ENCODE assay signal across 9 mouse cellular contexts in the genomic region with DNA sequence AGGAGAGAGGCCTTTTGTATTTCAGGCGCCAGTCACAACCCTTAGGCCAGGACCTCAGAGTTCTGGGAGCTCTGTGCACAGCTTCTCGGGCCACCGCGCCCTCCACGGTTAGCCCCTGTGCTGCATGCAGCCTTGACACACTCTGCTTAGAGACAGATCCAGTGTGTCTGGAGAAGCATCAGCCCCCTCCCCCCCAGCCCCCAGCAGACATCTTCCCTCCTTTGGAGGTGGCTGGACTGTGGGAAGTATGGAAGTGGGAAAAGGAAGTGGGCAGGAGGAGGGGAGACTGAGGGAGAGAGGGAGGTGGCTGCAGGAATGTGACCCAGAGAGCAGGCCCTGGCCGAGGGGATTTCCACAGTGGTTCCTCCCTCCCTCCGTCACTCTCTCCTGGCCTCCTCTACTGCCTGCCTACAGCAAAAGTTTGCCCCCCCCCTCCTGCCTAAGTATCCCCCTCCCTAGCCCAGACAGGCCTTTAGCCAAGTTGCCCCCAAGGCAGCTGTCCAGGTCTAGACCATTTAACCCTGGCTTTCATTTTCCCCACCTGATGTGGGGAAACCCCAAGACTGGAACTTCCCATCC. TPM values are rescaled to one million over a fixed set of nuclear protein-coding genes. Genes with fewer than 3 reads are reported as not detected.
DNase-seq lines count a peak whose midpoint lies in the region; ATAC-seq and TF ChIP-seq lines count a peak whose summit lies in the region.
"Had no signal": no experiment of that assay in that cellular context is flagged by ENCODE, and none has a peak within 500 bp of the region (broad histone marks: within the 10 kb centered on the region; RNA-seq: fewer than 3 reads in every experiment).

No protein-coding gene starts in this region.

- no peak for DNase-seq in heart, adult 9 months (ENCODE audit: low spot score in 2 of 2)
- DNase-seq in 3134 (ENCODE audit: extremely low read depth, insufficient read length, low spot score): peak; percentile 54
- no peak for DNase-seq in liver, embryonic 14.5 days (ENCODE audit: low read depth in 3 of 3, low spot score in 3 of 3)
- no peak for DNase-seq in left cerebral cortex, adult 9 months (ENCODE audit: low spot score in 2 of 2)
- no peak for DNase-seq in left cerebral cortex, adult 18-20 months (ENCODE audit: low spot score in 2 of 2)
- DNase-seq in testis, postnatal 14 days (ENCODE audit: low spot score): no peak
- DNase-seq: kidney, postnatal 10 days had no signal

- H3K4me3 ChIP-seq in heart, embryonic 12.5 days: no peak overlapping the region
- H3K4me3 ChIP-seq in brown adipose tissue, adult 24 weeks (ENCODE audit: insufficient read depth, low read depth, low read length): peak overlapping the region; percentile 90
- no peak overlapping the region for H3K4me3 ChIP-seq in liver, embryonic 14.5 days (ENCODE audit: insufficient read depth in 1 of 2, low read depth in 2 of 2, low read length in 2 of 2)

- H3K9me3 ChIP-seq in heart, embryonic 12.5 days (replicated peaks): no peaks in the 10 kb centered on the region
- H3K9me3 ChIP-seq in liver, embryonic 14.5 days (ENCODE audit: control insufficient read depth, low read length): no peaks in the 10 kb centered on the region

- TF ChIP-seq CTCF in liver, embryonic 14.5 days (IDR thresholded peaks at IDR 0.05; ENCODE audit: low read depth): no peak

- TF ChIP-seq EP300 in liver, embryonic 14.5 days (IDR thresholded peaks at IDR 0.05; ENCODE audit: low read depth): no peak

- H3K4me1 ChIP-seq in heart, embryonic 12.5 days (replicated peaks): peaks cover 22% of the 10 kb centered on the region
- no peaks in the 10 kb centered on the region; the same call in 1 of the 2 replicates for H3K4me1 ChIP-seq in brown adipose tissue, adult 24 weeks (ENCODE audit: control insufficient read depth, insufficient read depth, insufficient read length, low read length)
- peaks cover 0 to 11% of the 10 kb centered on the region in 2 experiments; a peak in 3 of 4 replicates for H3K4me1 ChIP-seq in liver, embryonic 14.5 days (replicated peaks; ENCODE audit: control insufficient read depth in 2 of 2, insufficient read depth in 2 of 2, low read length in 1 of 2)

- H3K27me3 ChIP-seq in heart, embryonic 12.5 days (replicated peaks): peaks cover 41% of the 10 kb centered on the region
- H3K27me3 ChIP-seq in liver, embryonic 14.5 days (ENCODE audit: control insufficient read depth, insufficient read depth, low read length): peaks cover 15% of the 10 kb centered on the region

- WGBS in heart, embryonic 12.5 days: 61% methylated on average over 7 of the region's 7 CpGs
- 52% methylated on average over 7 of the region's 7 CpGs for WGBS in liver, embryonic 14.5 days (ENCODE audit: insufficient replicate concordance)

- peak overlapping the region; percentile 33 for H3K4me2 ChIP-seq in heart, embryonic 12.5 days
- peak overlapping the region; percentile 87; the same call in 1 of the 2 replicates for H3K4me2 ChIP-seq in liver, embryonic 14.5 days (ENCODE audit: low read depth)

- peak; percentile 19; the same call in 1 of the 2 replicates for ATAC-seq in heart, embryonic 12.5 days (ENCODE audit: insufficient number of reproducible peaks, low FRiP score)
- no peak for ATAC-seq in liver, embryonic 14.5 days (ENCODE audit: insufficient read depth)

- no peak overlapping the region for H3K9ac ChIP-seq in heart, embryonic 12.5 days
- H3K9ac ChIP-seq in liver, embryonic 14.5 days (replicated peaks): no peak overlapping the region

- 0 out of 2 replicates have a peak, but pooled peaks cover 5% of the 10 kb centered on the region for H3K36me3 ChIP-seq in heart, embryonic 12.5 days
- no peaks in the 10 kb centered on the region for H3K36me3 ChIP-seq in liver, embryonic 14.5 days (replicated peaks; ENCODE audit: control insufficient read depth, insufficient read depth, low read depth)

- no peak overlapping the region for H3K27ac ChIP-seq in heart, embryonic 12.5 days (ENCODE audit: poor library complexity, severe bottlenecking)
- H3K27ac ChIP-seq in brown adipose tissue, adult 24 weeks (replicated peaks; ENCODE audit: low read depth, low read length): peak overlapping the region; percentile 10; the same call in 1 of the 2 replicates
- no peak overlapping the region for H3K27ac ChIP-seq in liver, embryonic 14.5 days

RNA-seq across cellular contexts. Expression of a gene that starts 1.8 kb away (rescaled TPM):
- polyA plus RNA-seq in heart, embryonic 12.5 days (2016; fragmentation: Nextera tagmentation; extraction: Ambion mirVana): 2.5 and 3.1 TPM in 2 replicates
- 1.4 and 1.6 TPM in 2 replicates for polyA plus RNA-seq in brown adipose tissue, adult 24 weeks (2012; ENCODE audit: insufficient read depth, insufficient read length, missing spikeins)
- 0.62 and 0.65 TPM in 2 replicates for polyA plus RNA-seq in liver, embryonic 14.5 days (2012; rRNA removed)
- polyA plus RNA-seq in liver, embryonic 14.5 days (2014; fragmentation: Nextera tagmentation; extraction: Ambion mirVana): 0.66 TPM in 2 replicates
- 1 to 10 TPM; 1.8 to 2.8 TPM for total RNA-seq in left cerebral cortex, adult 18-20 months (2021)

RNA-seq across cellular contexts. Expression of a gene that starts 6.3 kb away (rescaled TPM):
- 85.6 and 89.6 TPM in 2 replicates for polyA plus RNA-seq in heart, embryonic 12.5 days (2016; fragmentation: Nextera tagmentation; extraction: Ambion mirVana)
- 17.0 and 36.4 TPM in 2 replicates for polyA plus RNA-seq in brown adipose tissue, adult 24 weeks (2012; ENCODE audit: insufficient read depth, insufficient read length, missing spikeins)
- 27.6 and 29.9 TPM in 2 replicates for polyA plus RNA-seq in liver, embryonic 14.5 days (2012; rRNA removed)
- polyA plus RNA-seq in liver, embryonic 14.5 days (2014; fragmentation: Nextera tagmentation; extraction: Ambion mirVana): 44.8 and 46.4 TPM in 2 replicates
- 10 to 100 TPM; 26.0 to 30.0 TPM for total RNA-seq in left cerebral cortex, adult 18-20 months (2021)

RNA-seq across cellular contexts. Expression of a gene that starts 7.9 kb away (rescaled TPM):
- 1.4 and 1.6 TPM in 2 replicates for polyA plus RNA-seq in heart, embryonic 12.5 days (2016; fragmentation: Nextera tagmentation; extraction: Ambion mirVana)
- polyA plus RNA-seq in brown adipose tissue, adult 24 weeks (2012; ENCODE audit: insufficient read depth, insufficient read length, missing spikeins): not detected in 2 replicates
- 0.08 and 0.13 TPM in 2 replicates for polyA plus RNA-seq in liver, embryonic 14.5 days (2012; rRNA removed)
- 0.06 TPM in 1 of 2 replicates, not detected in the other for polyA plus RNA-seq in liver, embryonic 14.5 days (2014; fragmentation: Nextera tagmentation; extraction: Ambion mirVana)
- 100 to 1,000 TPM; 129 to 136 TPM for total RNA-seq in left cerebral cortex, adult 18-20 months (2021)

RNA-seq across cellular contexts. Expression of a gene that starts 15.7 kb away (rescaled TPM):
- 1,306 and 1,316 TPM in 2 replicates for polyA plus RNA-seq in heart, embryonic 12.5 days (2016; fragmentation: Nextera tagmentation; extraction: Ambion mirVana)
- 869 and 998 TPM in 2 replicates for polyA plus RNA-seq in brown adipose tissue, adult 24 weeks (2012; ENCODE audit: insufficient read depth, insufficient read length, missing spikeins)
- polyA plus RNA-seq in liver, embryonic 14.5 days (2012; rRNA removed): 287 and 369 TPM in 2 replicates
- 531 and 582 TPM in 2 replicates for polyA plus RNA-seq in liver, embryonic 14.5 days (2014; fragmentation: Nextera tagmentation; extraction: Ambion mirVana)
- total RNA-seq in left cerebral cortex, adult 18-20 months (2021): 1,000 to 10,000 TPM; 1,506 to 1,598 TPM

RNA-seq across cellular contexts. Expression of a gene that starts 34.1 kb away (rescaled TPM):
- polyA plus RNA-seq in heart, embryonic 12.5 days (2016; fragmentation: Nextera tagmentation; extraction: Ambion mirVana): 0.15 and 0.20 TPM in 2 replicates
- polyA plus RNA-seq in brown adipose tissue, adult 24 weeks (2012; ENCODE audit: insufficient read depth, insufficient read length, missing spikeins): not detected in 2 replicates
- not detected in 2 replicates for polyA plus RNA-seq in liver, embryonic 14.5 days (2012; rRNA removed)
- not detected in 2 replicates for polyA plus RNA-seq in liver, embryonic 14.5 days (2014; fragmentation: Nextera tagmentation; extraction: Ambion mirVana)
- 1 to 10 TPM in 1 of 2 experiments, under 1 TPM in 1; 0.94 to 1.4 TPM for total RNA-seq in left cerebral cortex, adult 18-20 months (2021)
